Mouse (Mus musculus) forebrain, embryonic 13.5 days (tissue): ENCODE measurements around the gene Cpeb3. TPM values are rescaled to one million over a fixed set of nuclear protein-coding genes. Genes with fewer than 3 reads are reported as not detected.

Experiments
- ATAC-seq: fragments of 200-750 bp; cut with Nextera tagmentation; 2 replicates; pipeline ENCODE4 v1.8.0; 2017
- H3K27ac ChIP-seq: fragments of 300-500 bp; sonication (generic); 2 replicates; pipeline ENCODE4 v1.5.1; 2015; ENCODE audit warnings: inconsistent platforms, mild to moderate bottlenecking, moderate library complexity
- H3K27me3 ChIP-seq: fragments of 300-500 bp; sonication (generic); 2 replicates; pipeline ENCODE4 v1.6.1; 2015; ENCODE audit warnings: mild to moderate bottlenecking, inconsistent platforms
- H3K36me3 ChIP-seq: fragments of 300-500 bp; sonication (generic); 2 replicates; pipeline ENCODE4 v1.6.1; 2015; ENCODE audit warnings: mild to moderate bottlenecking, inconsistent platforms; ENCODE audit not compliant: poor library complexity, severe bottlenecking
- H3K4me1 ChIP-seq: fragments of 300-500 bp; sonication (generic); 2 replicates; pipeline ENCODE4 v1.6.1; 2015; ENCODE audit warnings: inconsistent platforms
- H3K4me2 ChIP-seq: fragments of 300-500 bp; sonication (generic); 2 replicates; pipeline ENCODE4 v1.6.1; 2015; ENCODE audit warnings: inconsistent platforms, mild to moderate bottlenecking, moderate library complexity
- H3K4me3 ChIP-seq: fragments of 300-500 bp; sonication (generic); 2 replicates; pipeline ENCODE4 v1.5.1; 2015; ENCODE audit warnings: mild to moderate bottlenecking, inconsistent platforms
- H3K9ac ChIP-seq: fragments of 300-500 bp; sonication (generic); 2 replicates; pipeline ENCODE4 v1.6.1; 2015; ENCODE audit warnings: mild to moderate bottlenecking, inconsistent platforms
- H3K9me3 ChIP-seq: fragments of 300-500 bp; sonication (generic); replicated peaks from 2 replicates; pipeline ENCODE4 v1.6.1; 2016; ENCODE audit warnings: inconsistent platforms
- WGBS: fragments of 180-500 bp; shearing (Covaris S2); methylation state at CpG from one replicate; pipeline ENCODE4 v1.1.7; 2015; 5-methylcytosine and 5-hydroxymethylcytosine counted together
- polyA plus RNA-seq: library from polyadenylated mRNA; unstranded; fragments of >200 nt; fragmentation: Nextera tagmentation; extraction: Ambion mirVana; gene quantifications from 2 replicates; pipeline ENCODE4 v1.2.1, GENCODE M21; 2015

The Cpeb3 gene
- polyA plus RNA-seq, 1 experiment from 2014 or later, result 4.2 TPM

DNA sequence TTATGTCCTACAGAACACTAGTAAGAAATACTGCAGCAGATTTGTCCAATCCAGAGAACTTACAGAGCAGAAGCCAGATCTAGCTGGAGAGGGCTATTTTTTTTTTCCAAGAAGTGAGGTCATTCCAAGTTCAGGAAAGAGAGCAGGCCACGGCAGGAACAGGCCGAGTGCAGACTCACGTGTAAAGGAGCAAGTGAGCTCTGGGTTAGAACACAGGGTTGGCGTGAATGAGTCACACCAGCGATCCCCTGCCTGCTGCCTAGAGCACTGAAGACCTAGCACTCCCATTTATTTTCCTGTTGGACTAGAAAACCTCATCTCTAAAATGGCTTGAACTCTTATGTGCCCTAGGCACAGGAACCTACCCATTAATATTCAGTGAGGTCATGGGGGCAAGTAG, 133.7 kb downstream of the Cpeb3 start:
- Histone ChIP-seq H3K9me3 (no peaks in the 10 kb centered on the region), H3K4me1 (no peaks in the 10 kb centered on the region), H3K27me3 (no peaks in the 10 kb centered on the region), H3K36me3 (no peaks in the 10 kb centered on the region), H3K4me3 (no peak overlapping the region), H3K4me2 (no peak overlapping the region), H3K9ac (no peak overlapping the region), H3K27ac (no peak overlapping the region)
- no peak for ATAC-seq
- WGBS, result 87% methylated on average over 5 of the region's 5 CpGs

DNA sequence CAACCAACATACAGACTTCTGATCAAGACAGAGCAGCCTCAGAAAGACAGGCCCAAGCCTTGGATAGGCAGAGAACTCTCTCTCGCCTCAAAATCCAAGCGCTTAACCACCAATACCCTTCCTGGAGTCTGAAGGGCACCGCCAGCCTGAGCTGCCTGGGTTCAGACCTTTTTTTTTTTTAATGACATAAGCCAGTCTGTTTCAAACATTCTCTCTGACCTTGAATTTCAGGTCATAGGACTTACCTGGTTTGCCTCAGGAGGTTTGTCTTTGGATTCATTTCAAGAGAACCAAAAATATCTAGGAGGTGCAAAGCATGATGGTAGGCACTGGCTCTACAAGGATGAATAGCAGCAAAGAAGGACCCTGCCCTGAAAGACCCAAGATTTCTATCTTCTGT, 134.1 kb downstream of the Cpeb3 start:
- Histone ChIP-seq H3K27me3 (no peaks in the 10 kb centered on the region), H3K4me1 (no peaks in the 10 kb centered on the region), H3K9me3 (no peaks in the 10 kb centered on the region), H3K9ac (no peak overlapping the region), H3K36me3 (no peaks in the 10 kb centered on the region), H3K27ac (no peak overlapping the region), H3K4me2 (no peak overlapping the region), H3K4me3 (no peak overlapping the region)
- WGBS, result 97% methylated on average over 3 of the region's 3 CpGs
- ATAC-seq, result no peak

DNA sequence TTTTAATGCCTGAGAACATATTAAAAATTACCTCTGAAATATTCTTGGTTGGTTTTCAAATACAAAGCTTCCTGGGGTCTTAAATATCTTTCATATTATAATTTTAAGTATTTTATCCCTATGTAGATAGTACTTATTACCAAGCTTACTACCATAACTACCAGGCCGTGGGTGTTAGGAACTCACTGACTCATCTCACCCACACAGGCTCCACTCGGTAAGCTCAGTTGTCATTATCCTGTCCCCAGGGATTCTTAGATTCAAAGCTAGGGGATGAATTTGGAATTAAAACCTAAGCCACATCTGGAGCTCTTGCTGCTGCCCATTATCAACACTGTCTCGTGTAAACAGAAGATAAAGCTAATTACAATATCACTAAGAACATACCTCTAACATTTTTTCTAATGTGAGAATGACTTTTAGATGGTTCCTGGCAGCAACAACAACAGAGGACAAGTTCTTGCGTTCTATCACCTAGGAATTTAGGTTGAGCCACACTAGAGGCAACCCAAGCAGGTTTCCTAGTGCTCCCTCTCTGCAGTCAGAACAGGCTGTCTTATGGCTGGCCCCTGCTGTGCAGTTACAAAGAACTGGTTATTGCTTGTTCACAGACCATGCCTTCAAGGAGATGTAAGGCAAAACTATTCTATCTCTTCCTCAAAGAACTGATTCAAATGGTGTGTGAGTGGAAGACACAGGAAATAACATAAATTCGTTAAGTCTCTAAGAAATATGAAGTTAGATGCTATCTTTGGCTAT, 135.4 kb downstream of the Cpeb3 start:
- Histone ChIP-seq H3K9me3 (no peaks in the 10 kb centered on the region), H3K27ac (no peak overlapping the region), H3K36me3 (no peaks in the 10 kb centered on the region), H3K4me2 (no peak overlapping the region), H3K4me3 (no peak overlapping the region), H3K4me1 (no peaks in the 10 kb centered on the region), H3K9ac (no peak overlapping the region), H3K27me3 (no peaks in the 10 kb centered on the region)
- ATAC-seq, result no peak
- WGBS, result 57% methylated on average over 5 of the region's 5 CpGs

DNA sequence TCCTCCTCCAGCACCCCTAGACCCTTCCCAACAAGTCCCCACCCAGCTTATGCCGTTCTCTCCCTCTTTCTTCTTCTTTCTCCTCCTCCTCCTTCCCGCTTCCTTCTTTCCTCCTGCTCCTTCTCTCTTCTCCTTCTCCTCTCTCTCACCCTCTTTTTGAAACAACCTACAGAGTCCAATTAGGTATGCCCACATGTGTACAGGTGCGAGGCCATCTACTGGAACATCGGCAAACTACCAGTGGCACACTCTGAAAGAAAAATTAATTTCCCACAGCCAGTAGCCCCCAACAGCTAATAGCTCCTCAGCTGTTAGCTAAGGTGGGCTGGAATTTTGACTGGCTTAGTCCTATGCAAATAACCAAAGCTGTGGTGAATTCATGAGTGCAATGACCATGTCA, 139.2 kb downstream of the Cpeb3 start:
- Histone ChIP-seq H3K4me2 (no peak overlapping the region), H3K9me3 (no peaks in the 10 kb centered on the region), H3K9ac (no peak overlapping the region), H3K4me3 (no peak overlapping the region), H3K27ac (no peak overlapping the region), H3K36me3 (no peaks in the 10 kb centered on the region), H3K4me1 (no peaks in the 10 kb centered on the region), H3K27me3 (no peaks in the 10 kb centered on the region)
- WGBS, result 87% methylated on average over 4 of the region's 4 CpGs
- no peak for ATAC-seq

DNA sequence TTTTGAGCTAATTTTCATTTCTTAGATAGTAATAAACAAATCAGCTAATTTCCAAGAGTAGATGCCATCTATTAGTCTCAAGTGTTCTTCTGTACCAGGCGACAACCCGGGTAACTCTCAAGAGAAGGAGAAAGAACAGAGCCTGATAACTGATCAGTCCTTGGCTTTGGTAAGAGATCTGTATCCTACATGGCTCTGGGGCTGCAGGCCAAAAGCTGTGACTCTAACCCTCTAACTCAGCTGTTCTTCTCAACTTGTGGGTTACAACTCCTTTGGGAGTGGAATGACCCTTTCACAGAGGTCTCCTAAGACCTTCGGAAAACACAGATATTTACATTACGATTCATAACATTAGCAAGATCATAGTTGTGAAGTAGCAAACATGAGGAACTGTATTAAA, 148.3 kb downstream of the Cpeb3 start:
- Histone ChIP-seq H3K36me3 (no peaks in the 10 kb centered on the region), H3K4me2 (no peak overlapping the region), H3K27me3 (no peaks in the 10 kb centered on the region), H3K9ac (no peak overlapping the region), H3K27ac (no peak overlapping the region), H3K4me3 (no peak overlapping the region), H3K4me1 (no peaks in the 10 kb centered on the region), H3K9me3 (no peaks in the 10 kb centered on the region)
- WGBS, result 96% methylated on average over 4 of the region's 4 CpGs
- no peak for ATAC-seq

DNA sequence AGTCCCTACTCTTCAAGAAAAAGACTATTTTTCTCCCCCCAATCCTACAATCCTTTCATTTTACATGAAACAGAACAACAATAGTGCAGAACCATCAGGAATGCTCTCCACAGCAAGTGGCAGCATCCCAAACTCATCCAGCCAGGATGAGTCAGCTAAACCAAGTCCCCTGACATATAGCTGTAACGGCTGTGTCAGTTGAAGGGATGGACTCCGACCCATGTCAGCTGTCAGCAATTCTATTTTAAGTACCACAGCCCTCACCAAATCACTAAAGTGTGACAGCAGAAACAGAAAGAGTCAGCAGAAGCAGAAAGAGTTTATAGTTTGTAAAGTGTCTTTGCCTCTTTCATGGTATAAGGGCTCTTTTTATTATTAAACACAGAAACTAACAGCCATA, 148.8 kb downstream of the Cpeb3 start:
- H3K27ac ChIP-seq, result no peak overlapping the region
- no peak overlapping the region for H3K4me3 ChIP-seq
- H3K27me3 ChIP-seq, result no peaks in the 10 kb centered on the region
- no peaks in the 10 kb centered on the region for H3K36me3 ChIP-seq
- H3K9me3 ChIP-seq, result no peaks in the 10 kb centered on the region
- no peak overlapping the region for H3K4me2 ChIP-seq
- no peak overlapping the region for H3K9ac ChIP-seq
- no peak for ATAC-seq
- 78% methylated on average over 2 of the region's 2 CpGs for WGBS
- no peaks in the 10 kb centered on the region for H3K4me1 ChIP-seq

DNA sequence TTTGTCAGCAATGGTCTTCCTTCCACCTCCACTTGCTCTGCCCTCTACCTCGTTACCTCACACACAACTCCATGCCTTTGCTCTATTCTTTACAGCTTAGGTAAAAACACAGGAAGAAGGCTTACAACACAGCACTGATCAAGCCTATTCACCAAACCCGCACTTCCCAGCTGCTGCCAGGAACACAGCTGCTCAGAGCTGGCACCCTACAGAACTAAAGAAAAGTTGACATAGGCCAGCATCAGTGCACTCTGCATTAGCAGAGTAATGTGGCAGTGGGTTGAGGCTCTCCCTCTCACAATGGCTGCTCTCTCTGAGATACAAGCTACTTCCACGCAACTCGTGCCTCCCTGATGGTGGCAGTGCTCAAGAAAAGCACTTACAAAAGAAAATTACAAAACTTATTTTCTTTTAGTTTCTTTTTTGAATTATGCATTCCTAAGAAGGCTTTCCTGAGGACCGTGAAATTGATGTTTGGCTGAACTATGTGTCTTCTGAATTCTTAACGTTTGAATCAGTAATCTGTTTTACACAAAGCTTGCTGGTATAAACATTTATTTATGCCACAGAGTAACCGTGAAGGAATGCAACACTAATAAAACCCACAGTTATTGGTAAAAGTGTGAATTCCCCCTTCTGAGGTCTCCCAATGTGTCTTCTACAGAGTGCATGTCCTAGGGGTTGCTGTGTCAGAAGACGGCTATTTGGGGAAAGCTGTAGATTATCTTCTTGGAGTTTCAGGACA, 151.1 kb downstream of the Cpeb3 start:
- Histone ChIP-seq H3K4me2 (no peak overlapping the region), H3K9me3 (no peaks in the 10 kb centered on the region), H3K4me3 (no peak overlapping the region), H3K27ac (no peak overlapping the region), H3K9ac (no peak overlapping the region), H3K36me3 (no peaks in the 10 kb centered on the region), H3K27me3 (no peaks in the 10 kb centered on the region), H3K4me1 (no peaks in the 10 kb centered on the region)
- WGBS, result 75% methylated on average over 8 of the region's 8 CpGs
- ATAC-seq, result no peak

DNA sequence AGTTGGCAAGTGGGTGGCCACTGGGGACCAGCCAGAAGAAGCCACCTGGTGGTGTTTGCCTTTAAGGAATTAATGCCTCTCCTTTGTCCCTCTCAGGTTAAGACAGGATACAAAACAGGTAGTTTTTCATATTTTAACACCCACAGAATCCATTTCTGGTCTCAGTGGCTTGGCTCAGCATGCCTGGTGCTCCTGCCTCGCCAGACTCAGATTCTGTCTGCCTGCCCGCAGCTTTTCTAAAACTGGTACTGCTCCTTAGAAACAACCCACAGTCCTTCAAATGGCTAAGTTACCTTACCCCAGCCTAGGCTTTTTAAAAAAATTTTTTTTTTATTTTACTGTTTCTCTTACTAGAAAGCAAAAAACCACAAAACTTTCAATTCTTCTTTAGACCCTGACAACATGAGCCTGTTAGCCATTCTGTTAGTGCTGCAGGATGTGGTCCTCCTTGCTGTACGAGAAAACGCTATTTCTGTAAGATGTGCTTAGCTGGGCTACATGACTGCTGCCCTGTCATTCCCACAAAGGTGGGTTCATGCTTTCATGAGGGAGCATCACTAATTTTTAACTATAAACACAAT, 152.3 kb downstream of the Cpeb3 start:
- ATAC-seq, result no peak
- WGBS, result 81% methylated on average over 4 of the region's 4 CpGs
- H3K9ac ChIP-seq, result no peak overlapping the region
- no peaks in the 10 kb centered on the region for H3K27me3 ChIP-seq
- no peaks in the 10 kb centered on the region for H3K36me3 ChIP-seq
- H3K4me2 ChIP-seq, result no peak overlapping the region
- H3K4me1 ChIP-seq, result no peaks in the 10 kb centered on the region
- H3K9me3 ChIP-seq, result no peaks in the 10 kb centered on the region
- no peak overlapping the region for H3K27ac ChIP-seq
- no peak overlapping the region for H3K4me3 ChIP-seq

DNA sequence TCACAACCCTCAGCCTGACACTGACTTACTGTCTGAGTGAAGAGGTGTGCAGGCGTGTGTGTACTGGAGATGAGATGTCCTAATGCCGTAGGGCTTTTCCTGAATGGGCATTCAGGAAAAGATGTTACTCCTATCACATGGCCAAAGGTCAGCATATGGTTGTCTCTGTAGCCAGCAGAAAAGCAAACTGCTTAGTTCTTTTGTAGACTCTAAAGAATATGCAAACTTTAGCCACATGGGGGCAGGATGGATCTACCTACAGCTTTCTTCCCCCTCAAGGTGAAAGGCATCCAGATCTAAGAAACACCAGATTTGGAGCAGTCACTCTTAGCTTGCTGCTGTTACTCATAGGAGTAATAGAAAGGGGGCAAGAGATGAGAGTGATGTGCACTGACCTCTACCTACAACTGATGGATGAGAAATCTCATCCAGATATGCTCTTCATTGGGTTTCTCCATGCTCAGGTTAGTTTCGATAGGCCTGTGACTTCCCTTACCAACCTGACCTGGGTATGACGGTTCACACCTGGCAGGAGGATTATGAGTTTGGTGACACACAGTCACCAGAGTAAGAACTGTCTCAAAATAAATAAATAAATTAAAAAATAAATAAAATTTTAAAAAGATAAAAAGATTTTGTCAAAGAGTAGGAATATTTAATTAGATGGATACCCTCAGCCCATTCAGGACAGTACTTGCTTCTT, 157.6 kb downstream of the Cpeb3 start:
- no peaks in the 10 kb centered on the region for H3K36me3 ChIP-seq
- no peaks in the 10 kb centered on the region for H3K9me3 ChIP-seq
- no peaks in the 10 kb centered on the region for H3K4me1 ChIP-seq
- no peak overlapping the region for H3K4me2 ChIP-seq
- H3K9ac ChIP-seq, result no peak overlapping the region
- peak; percentile 61; the same call in 1 of the 2 replicates for ATAC-seq
- H3K27ac ChIP-seq, result no peak overlapping the region
- no peaks in the 10 kb centered on the region for H3K27me3 ChIP-seq
- no peak overlapping the region for H3K4me3 ChIP-seq
- WGBS, result 78% methylated on average over 4 of the region's 4 CpGs

DNA sequence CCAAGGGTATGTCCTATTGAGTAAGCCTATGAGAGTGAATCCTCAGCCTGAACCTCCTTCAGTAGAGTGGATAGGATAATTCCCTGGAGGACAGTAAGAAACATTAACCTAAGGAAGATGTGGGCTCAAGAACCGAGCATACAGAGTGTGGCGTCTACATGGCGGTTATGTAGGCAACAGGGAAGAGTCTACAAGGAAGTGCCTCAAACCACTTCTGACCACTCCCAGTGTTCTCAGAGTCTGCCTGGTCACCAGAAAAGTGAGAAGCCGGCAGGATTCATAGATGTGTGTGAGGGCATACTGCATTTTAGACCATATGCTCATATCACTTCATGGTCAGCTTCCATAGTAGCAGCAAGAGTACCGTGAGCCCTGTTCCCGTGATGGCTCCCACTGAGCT, 159.9 kb downstream of the Cpeb3 start:
- H3K4me2 ChIP-seq, result no peak overlapping the region
- no peak overlapping the region for H3K27ac ChIP-seq
- H3K27me3 ChIP-seq, result no peaks in the 10 kb centered on the region
- no peaks in the 10 kb centered on the region for H3K9me3 ChIP-seq
- no peak overlapping the region for H3K9ac ChIP-seq
- 90% methylated on average over 6 of the region's 6 CpGs for WGBS
- no peaks in the 10 kb centered on the region for H3K36me3 ChIP-seq
- no peak for ATAC-seq
- 0 out of 2 replicates have a peak, but pooled peaks cover 4% of the 10 kb centered on the region for H3K4me1 ChIP-seq
- no peak overlapping the region for H3K4me3 ChIP-seq

DNA sequence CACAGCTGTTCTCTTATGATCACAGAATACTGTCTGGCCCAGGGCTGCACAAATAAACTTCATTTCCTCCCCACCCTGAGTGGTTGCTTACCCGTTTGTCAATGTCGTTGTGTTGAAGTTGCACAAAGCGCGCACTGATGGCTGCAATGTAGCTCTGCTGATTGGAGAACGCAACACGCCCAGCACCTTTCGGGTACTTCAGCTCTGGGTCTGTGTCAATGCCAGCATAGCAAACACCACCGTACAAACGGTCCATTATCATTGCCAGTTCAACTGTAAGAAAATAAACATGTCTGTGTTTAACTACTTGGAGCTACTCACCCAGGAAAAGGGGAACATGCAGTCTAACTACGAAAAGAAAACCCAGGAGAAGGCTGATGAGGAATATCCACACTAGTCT, 164.0 kb downstream of the Cpeb3 start:
- Histone ChIP-seq H3K4me1 (0 out of 2 replicates have a peak, but pooled peaks cover 4% of the 10 kb centered on the region), H3K4me2 (no peak overlapping the region), H3K36me3 (no peaks in the 10 kb centered on the region), H3K27me3 (no peaks in the 10 kb centered on the region), H3K9ac (no peak overlapping the region), H3K4me3 (no peak overlapping the region), H3K9me3 (no peaks in the 10 kb centered on the region), H3K27ac (no peak overlapping the region)
- no peak for ATAC-seq
- whole genome bisulfite sequencing, result 79% methylated on average over 10 of the region's 10 CpGs

DNA sequence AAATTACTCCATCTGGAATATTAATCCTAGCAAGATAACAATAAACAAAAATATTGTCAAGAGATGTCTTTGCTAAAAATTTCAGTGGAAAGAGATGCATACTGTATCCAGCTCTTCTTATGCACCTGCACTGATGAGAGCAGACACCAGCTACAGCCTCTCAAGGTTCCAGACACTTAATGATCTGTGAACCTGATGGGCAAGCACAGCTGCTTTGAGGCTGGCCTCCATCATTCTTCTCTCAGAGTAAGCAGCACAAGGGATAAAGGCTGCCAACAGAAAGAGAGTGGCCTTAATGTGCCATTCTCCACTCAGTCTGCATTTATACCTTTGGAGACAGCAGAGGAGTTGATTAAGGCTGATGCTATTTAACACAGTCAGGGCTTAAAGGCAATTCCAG, 167.5 kb downstream of the Cpeb3 start:
- Histone ChIP-seq H3K4me3 (no peak overlapping the region), H3K9ac (no peak overlapping the region), H3K27ac (no peak overlapping the region), H3K4me2 (no peak overlapping the region), H3K36me3 (no peaks in the 10 kb centered on the region), H3K9me3 (no peaks in the 10 kb centered on the region), H3K4me1 (0 out of 2 replicates have a peak, but pooled peaks cover 4% of the 10 kb centered on the region), H3K27me3 (no peaks in the 10 kb centered on the region)
- ATAC-seq, result no peak
